21 mouse cellular contexts compared by ENCODE assay signal in genomic region chr4:53340021-53340667, GRCm38 (mm10).
A peak's percentile ranks its signal among the peaks of the same experiment; 100 is the strongest.
DNase-seq lines count a peak whose midpoint lies in the region; ATAC-seq and TF ChIP-seq lines count a peak whose summit lies in the region.
"Had no signal": no experiment of that assay in that cellular context is flagged by ENCODE, and none has a peak within 500 bp of the region (broad histone marks: within the 10 kb centered on the region; RNA-seq: fewer than 3 reads in every experiment).

No protein-coding gene starts in this region.

- H3K27ac ChIP-seq in hindbrain, embryonic 16.5 days (ENCODE audit: low read depth, low read length): no peak overlapping the region
- H3K27ac ChIP-seq in hindbrain, embryonic 13.5 days: no peak overlapping the region
- H3K27ac ChIP-seq in lung, postnatal 0 days (ENCODE audit: low read length): peak overlapping the region; percentile 47
- H3K27ac ChIP-seq: forebrain, embryonic 15.5 days; layer of hippocampus, adult 2 months; liver, embryonic 15.5 days; midbrain, embryonic 12.5 days had no signal

- no peak overlapping the region for H3K4me2 ChIP-seq in hindbrain, embryonic 16.5 days (ENCODE audit: low read length)
- H3K4me2 ChIP-seq in hindbrain, embryonic 13.5 days: no peak overlapping the region
- H3K4me2 ChIP-seq in lung, postnatal 0 days (replicated peaks; ENCODE audit: low read depth, low read length): no peak overlapping the region
- H3K4me2 ChIP-seq: forebrain, embryonic 15.5 days; heart, embryonic 15.5 days; limb, embryonic 15.5 days; liver, embryonic 15.5 days; midbrain, embryonic 12.5 days; neural tube, embryonic 13.5 days had no signal

- 0 out of 2 replicates have a peak, but pooled peaks have one; percentile 14 for ATAC-seq in hindbrain, embryonic 16.5 days
- ATAC-seq in hindbrain, embryonic 13.5 days (ENCODE audit: low FRiP score): no peak
- ATAC-seq in lung, postnatal 0 days: no peak
- ATAC-seq: forebrain, embryonic 15.5 days had no signal

- no peak for TF ChIP-seq EP300 in lung, postnatal 0 days (IDR thresholded peaks at IDR 0.05)

- no peak for TF ChIP-seq CTCF in lung, postnatal 0 days (IDR thresholded peaks at IDR 0.05)

- WGBS in hindbrain, embryonic 16.5 days: 79% methylated on average over 13 of the region's 14 CpGs
- WGBS in hindbrain, embryonic 13.5 days: 83% methylated on average over 13 of the region's 14 CpGs
- 66% methylated on average over 13 of the region's 14 CpGs for WGBS in lung, postnatal 0 days

- H3K36me3 ChIP-seq in hindbrain, embryonic 16.5 days (ENCODE audit: control insufficient read depth, insufficient read depth, low read length): no peaks in the 10 kb centered on the region
- H3K36me3 ChIP-seq in hindbrain, embryonic 13.5 days: no peaks in the 10 kb centered on the region
- H3K36me3 ChIP-seq in lung, postnatal 0 days (ENCODE audit: insufficient read depth, low read length): no peaks in the 10 kb centered on the region
- H3K36me3 ChIP-seq: forebrain, embryonic 15.5 days; heart, embryonic 15.5 days; limb, embryonic 15.5 days; liver, embryonic 15.5 days; midbrain, embryonic 12.5 days; neural tube, embryonic 13.5 days had no signal

- no peaks in the 10 kb centered on the region for H3K27me3 ChIP-seq in hindbrain, embryonic 16.5 days (replicated peaks; ENCODE audit: control insufficient read depth, insufficient read depth, low read length)
- H3K27me3 ChIP-seq in hindbrain, embryonic 13.5 days: no peaks in the 10 kb centered on the region
- H3K27me3 ChIP-seq in lung, postnatal 0 days (replicated peaks; ENCODE audit: insufficient read depth, low read length): no peaks in the 10 kb centered on the region
- H3K27me3 ChIP-seq: forebrain, embryonic 15.5 days; heart, embryonic 15.5 days; limb, embryonic 15.5 days; liver, embryonic 15.5 days; midbrain, embryonic 12.5 days; neural tube, embryonic 13.5 days had no signal

- no peak overlapping the region for H3K4me3 ChIP-seq in hindbrain, embryonic 16.5 days (ENCODE audit: low read length)
- no peak overlapping the region for H3K4me3 ChIP-seq in hindbrain, embryonic 13.5 days
- no peak overlapping the region for H3K4me3 ChIP-seq in lung, postnatal 0 days (ENCODE audit: low read depth, low read length)
- H3K4me3 ChIP-seq: forebrain, embryonic 15.5 days; heart, adult 2 months; heart, embryonic 15.5 days; layer of hippocampus, adult 2 months; limb, embryonic 15.5 days; liver, embryonic 15.5 days; midbrain, embryonic 12.5 days; neural tube, embryonic 13.5 days had no signal

- DNase-seq in adrenal gland, postnatal 25 days: peak; percentile 37
- DNase-seq in adrenal gland, adult 18-20 months (ENCODE audit: low spot score in 2 of 2): no peak
- peak; percentile 65 for DNase-seq in lung, postnatal 0 days (ENCODE audit: low spot score)
- DNase-seq in lung, adult 18-20 months: no peak
- peak; percentile 92 for DNase-seq in R1 (ENCODE audit: low read depth, low spot score)
- DNase-seq in spleen, postnatal 4 days (ENCODE audit: low spot score in 2 of 2): no peak
- DNase-seq: gastrocnemius, postnatal 14 days; heart, adult 2 months; kidney, adult 11 months; layer of hippocampus, postnatal 36 days; right cerebral cortex, adult 18-20 months; thymus, adult 2 months had no signal

- no peak overlapping the region for H3K9ac ChIP-seq in hindbrain, embryonic 16.5 days (ENCODE audit: low read depth, low read length)
- no peak overlapping the region for H3K9ac ChIP-seq in hindbrain, embryonic 13.5 days
- H3K9ac ChIP-seq in lung, postnatal 0 days (replicated peaks; ENCODE audit: low read depth): no peak overlapping the region
- H3K9ac ChIP-seq: forebrain, embryonic 15.5 days; heart, embryonic 15.5 days; limb, embryonic 15.5 days; liver, embryonic 15.5 days; midbrain, embryonic 12.5 days; neural tube, embryonic 13.5 days had no signal

- no peaks in the 10 kb centered on the region; the same call in 1 of the 2 replicates for H3K4me1 ChIP-seq in hindbrain, embryonic 16.5 days (ENCODE audit: control insufficient read depth, insufficient read depth, low read depth, low read length)
- H3K4me1 ChIP-seq in hindbrain, embryonic 13.5 days (replicated peaks): peaks cover 13% of the 10 kb centered on the region; the same call in 1 of the 2 replicates
- H3K4me1 ChIP-seq in lung, postnatal 0 days (ENCODE audit: insufficient read depth, low read depth, low read length): no peaks in the 10 kb centered on the region; the same call in 1 of the 2 replicates
- H3K4me1 ChIP-seq: forebrain, embryonic 15.5 days; liver, embryonic 15.5 days; midbrain, embryonic 12.5 days had no signal

- H3K9me3 ChIP-seq in hindbrain, embryonic 16.5 days (ENCODE audit: control insufficient read depth, low read length): peaks cover 5% of the 10 kb centered on the region
- H3K9me3 ChIP-seq in hindbrain, embryonic 13.5 days: 0 out of 2 replicates have a peak, but pooled peaks cover 4% of the 10 kb centered on the region
- no peaks in the 10 kb centered on the region for H3K9me3 ChIP-seq in lung, postnatal 0 days (ENCODE audit: low read length)
- H3K9me3 ChIP-seq: limb, embryonic 15.5 days; liver, embryonic 15.5 days; midbrain, embryonic 12.5 days had no signal

Comparison
In these comparisons a context has a peak if more than half of its experiments do, and no peak if none do; other contexts are left out.
1. DNase-seq: peak in adrenal gland, postnatal 25 days (single experiment), lung, postnatal 0 days (single experiment) and R1 (single experiment); none in adrenal gland, adult 18-20 months (0 of 2), lung, adult 18-20 months (0 of 2) and spleen, postnatal 4 days (0 of 2).